Mouse (Mus musculus) intestine, embryonic 14.5 days (tissue): ENCODE measurements around the gene Utrn. TPM values are rescaled to one million over a fixed set of nuclear protein-coding genes. Genes with fewer than 3 reads are reported as not detected.

Source experiments
- ATAC-seq: fragments of 200-750 bp; cut with Nextera tagmentation; replicated peaks from 2 replicates; pipeline ENCODE4 v1.8.0; 2017; ENCODE audit warnings: low read depth, moderate number of reproducible peaks, moderate TSS enrichment, moderate library complexity; ENCODE audit not compliant: low FRiP score, low TSS enrichment
- DNase-seq: peaks from one replicate; pipeline ENCODE4 v3.0.0-alpha.2; 2018; ENCODE audit warnings: low spot score
- H3K27ac ChIP-seq: fragments of 300-500 bp; sonication (generic); 2 replicates; pipeline ENCODE4 v1.5.1; 2014; ENCODE audit warnings: low read depth, mild to moderate bottlenecking, control low read depth
- H3K27me3 ChIP-seq: fragments of 300-500 bp; sonication (generic); replicated peaks from 2 replicates; pipeline ENCODE4 v1.6.1; 2014; ENCODE audit warnings: low read length, control low read depth; ENCODE audit not compliant: control insufficient read depth, insufficient read depth
- H3K36me3 ChIP-seq: fragments of 300-500 bp; sonication (generic); 2 replicates; pipeline ENCODE4 v1.6.1; 2014; ENCODE audit warnings: low read length, control low read depth; ENCODE audit not compliant: control insufficient read depth, insufficient read depth
- H3K4me1 ChIP-seq: fragments of 300-500 bp; sonication (generic); replicated peaks from 2 replicates; pipeline ENCODE4 v1.6.1; 2014; ENCODE audit warnings: low read length, control low read depth, mixed read lengths; ENCODE audit not compliant: control insufficient read depth, insufficient read depth
- H3K4me2 ChIP-seq: fragments of 300-500 bp; sonication (generic); 2 replicates; pipeline ENCODE4 v1.6.1; 2014; ENCODE audit warnings: low read length
- H3K4me3 ChIP-seq: fragments of 300-500 bp; sonication (generic); 2 replicates; pipeline ENCODE4 v1.5.1; 2014; ENCODE audit warnings: low read depth, low read length, control low read depth, mixed read lengths
- H3K9ac ChIP-seq: fragments of 300-500 bp; sonication (generic); 2 replicates; pipeline ENCODE4 v1.6.1; 2014; ENCODE audit warnings: mild to moderate bottlenecking, low read length
- H3K9me3 ChIP-seq: fragments of 300-500 bp; sonication (generic); 2 replicates; pipeline ENCODE4 v1.6.1; 2016; ENCODE audit warnings: low read length, control low read depth; ENCODE audit not compliant: control insufficient read depth
- WGBS: fragments of 180-500 bp; shearing (Covaris S2); extraction: QIAGEN DNeasy Blood & Tissue Kit; methylation state at CpG from one replicate; pipeline ENCODE4 v1.1.7; 2014; 5-methylcytosine and 5-hydroxymethylcytosine counted together
- polyA plus RNA-seq: library from polyadenylated mRNA; unstranded; fragments of >200 nt; fragmentation: Nextera tagmentation; extraction: Ambion mirVana; gene quantifications from 2 replicates; pipeline ENCODE4 v1.2.1, GENCODE M21; 2014

Utrn gene
- 55.1 and 55.5 TPM in 2 replicates for polyA plus RNA-seq

DNA sequence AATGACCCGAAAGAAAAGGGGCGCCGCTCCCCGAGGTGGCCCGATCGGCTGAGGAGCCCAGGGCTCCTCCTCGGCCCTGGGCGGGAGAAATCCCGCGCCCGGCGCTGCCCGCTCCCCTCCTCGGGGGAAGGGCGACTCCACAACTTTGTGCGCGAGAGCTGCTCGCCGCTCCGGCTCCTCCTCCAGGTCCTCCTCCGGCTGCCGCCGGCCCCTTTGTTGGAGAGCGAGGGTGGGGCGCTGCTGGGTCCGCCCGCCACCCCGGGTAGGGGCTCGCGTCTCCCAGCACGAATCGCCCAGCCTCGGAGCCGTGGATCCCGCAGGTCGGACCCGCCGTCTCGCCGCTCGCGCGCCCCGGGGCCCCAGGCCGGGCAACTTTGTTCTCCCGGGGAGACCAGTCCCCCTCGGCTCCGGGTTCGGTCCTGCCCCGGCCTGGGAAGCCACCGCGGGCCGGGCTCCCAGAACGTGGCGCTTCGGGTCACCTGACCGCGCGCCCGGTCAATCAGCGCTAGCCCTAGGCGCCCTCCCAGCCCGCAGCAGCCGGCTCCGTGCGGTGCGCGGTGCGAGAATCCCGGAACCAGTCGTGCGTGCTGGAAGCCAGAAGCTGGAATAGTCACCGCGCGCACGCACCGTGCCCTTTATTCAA lies at the start of gene Utrn:
Gene Utrn (minus strand): TSS at position 337 of the 643 bp plus-strand sequence.
- Histone ChIP-seq H3K27me3 (no peaks in the 10 kb centered on the region), H3K36me3 (no peaks in the 10 kb centered on the region), H3K9me3 (no peaks in the 10 kb centered on the region), H3K4me2 (peak within 1 kb of the TSS; percentile 85), H3K4me1 (peaks cover 21% of the 10 kb centered on the region), H3K27ac (peak within 1 kb of the TSS; percentile 81), H3K9ac (peak within 1 kb of the TSS; percentile 82), H3K4me3 (peak within 1 kb of the TSS; percentile 83)
- DNase-seq (peak; percentile 91), ATAC-seq (peak; percentile 90)
- under 1% methylated on average over 74 of the region's 77 CpGs for WGBS

DNA sequence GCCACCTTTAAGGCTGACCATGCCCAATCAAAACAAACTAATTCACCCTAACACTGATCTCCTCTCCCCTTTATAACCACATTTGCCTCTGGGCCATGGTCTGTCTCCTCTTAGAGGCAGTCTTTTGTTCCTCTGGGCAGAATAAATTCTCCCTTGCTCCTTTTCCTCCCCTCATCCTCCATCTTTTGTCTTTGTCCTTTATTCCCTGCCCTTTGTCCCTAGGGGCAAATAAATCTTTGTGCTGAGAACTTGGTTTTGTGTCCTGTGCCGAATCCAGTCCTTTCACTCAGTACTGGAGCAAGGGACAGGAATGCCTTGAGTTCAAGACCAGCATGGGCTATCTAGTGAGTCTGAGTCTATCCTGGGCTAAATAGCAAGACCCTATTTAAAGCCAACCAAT lies 48.5 kb upstream of the Utrn start:
- Histone ChIP-seq H3K9me3 (no peaks in the 10 kb centered on the region), H3K4me3 (no peak overlapping the region), H3K4me1 (no peaks in the 10 kb centered on the region), H3K27me3 (no peaks in the 10 kb centered on the region), H3K36me3 (no peaks in the 10 kb centered on the region), H3K4me2 (no peak overlapping the region), H3K27ac (no peak overlapping the region), H3K9ac (no peak overlapping the region)
- WGBS = 70% methylated on average over 1 of the region's 1 CpGs
- no peak for DNase-seq
- no peak for ATAC-seq

DNA sequence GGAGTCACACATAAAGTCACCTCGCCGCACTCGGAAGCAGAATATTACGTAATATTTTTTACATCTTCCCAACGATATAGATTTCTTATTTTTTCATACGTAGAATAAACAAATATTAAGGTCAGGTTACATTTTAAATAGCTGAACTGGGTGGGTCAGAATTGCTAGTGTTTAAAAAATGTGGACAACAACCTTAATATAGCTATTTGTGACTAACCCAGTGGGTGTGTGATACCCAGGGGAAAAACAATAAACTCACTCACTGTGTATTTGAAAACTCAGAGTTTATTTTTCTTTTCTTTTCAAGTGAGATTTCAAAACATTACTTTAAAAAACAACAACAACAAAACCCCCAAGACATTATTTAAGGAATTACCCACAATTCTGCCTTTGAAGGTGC lies 47.2 kb upstream of the Utrn start:
- WGBS = 83% methylated on average over 6 of the region's 6 CpGs
- Histone ChIP-seq H3K9me3 (no peaks in the 10 kb centered on the region), H3K4me3 (no peak overlapping the region), H3K27ac (no peak overlapping the region), H3K4me1 (no peaks in the 10 kb centered on the region), H3K9ac (no peak overlapping the region), H3K36me3 (no peaks in the 10 kb centered on the region), H3K27me3 (no peaks in the 10 kb centered on the region), H3K4me2 (no peak overlapping the region)
- ATAC-seq (no peak), DNase-seq (no peak)

- H3K9ac ChIP-seq = no peak overlapping the region
- DNase-seq (peak; percentile 47), ATAC-seq (no peak)
- H3K4me2 ChIP-seq = no peak overlapping the region
- 34% methylated on average over 7 of the region's 7 CpGs for WGBS
- H3K27ac ChIP-seq = no peak overlapping the region
- no peak overlapping the region for H3K4me3 ChIP-seq
- no peaks in the 10 kb centered on the region for H3K4me1 ChIP-seq
- no peaks in the 10 kb centered on the region for H3K27me3 ChIP-seq
- H3K9me3 ChIP-seq = no peaks in the 10 kb centered on the region
- H3K36me3 ChIP-seq = no peaks in the 10 kb centered on the region
Measured at GRCm38 (mm10) chr10:12915826-12916225, 46.7 kb upstream of the Utrn start.

DNA sequence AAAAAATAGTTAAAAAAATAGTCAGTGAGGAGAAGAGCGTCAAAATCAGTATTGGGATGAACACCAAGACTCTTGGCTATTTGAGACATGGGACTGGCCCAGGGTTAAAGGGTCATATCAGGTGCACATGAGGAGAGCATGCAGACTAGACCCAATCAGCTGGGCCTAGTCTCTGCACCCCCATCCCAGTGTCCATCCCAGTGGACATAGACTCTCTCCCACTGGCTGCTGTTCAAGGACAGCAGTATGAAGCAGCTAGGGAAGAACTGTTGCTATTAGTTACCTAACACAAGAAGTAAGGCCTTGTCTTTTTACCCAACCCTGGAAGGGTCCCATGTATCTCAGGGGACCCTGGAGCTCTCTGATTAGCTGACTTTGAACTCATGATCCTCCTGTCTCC lies 45.0 kb upstream of the Utrn start:
- H3K4me2 ChIP-seq = no peak overlapping the region
- H3K9me3 ChIP-seq = no peaks in the 10 kb centered on the region
- H3K36me3 ChIP-seq = no peaks in the 10 kb centered on the region
- no peak overlapping the region for H3K4me3 ChIP-seq
- no peak overlapping the region for H3K9ac ChIP-seq
- H3K27ac ChIP-seq = no peak overlapping the region
- ATAC-seq (no peak), DNase-seq (no peak)
- no peaks in the 10 kb centered on the region for H3K4me1 ChIP-seq
- WGBS = 94% methylated on average over 1 of the region's 1 CpGs
- no peaks in the 10 kb centered on the region for H3K27me3 ChIP-seq

- peak overlapping the region; percentile 36 for H3K4me2 ChIP-seq
Measured at GRCm38 (mm10) chr10:12911981-12912530, 42.9 kb upstream of the Utrn start.

GRCm38 (mm10) chr10:12911451-12911850 lies 42.3 kb upstream of the Utrn start:
- H3K36me3 ChIP-seq = no peaks in the 10 kb centered on the region
- DNase-seq (no peak), ATAC-seq (no peak)
- WGBS = 87% methylated on average over 13 of the region's 13 CpGs
- no peaks in the 10 kb centered on the region for H3K27me3 ChIP-seq
- no peak overlapping the region for H3K9ac ChIP-seq
- 0 out of 2 replicates have a peak overlapping the region, but pooled peaks have one; percentile 33 for H3K27ac ChIP-seq
- H3K4me2 ChIP-seq = peak overlapping the region; percentile 36
- no peaks in the 10 kb centered on the region for H3K4me1 ChIP-seq
- H3K4me3 ChIP-seq = no peak overlapping the region
- no peaks in the 10 kb centered on the region for H3K9me3 ChIP-seq

More at GRCm38 (mm10) chr10:12911981-12912530, 42.9 kb upstream of the Utrn start:
- Histone ChIP-seq H3K4me3 (no peak overlapping the region), H3K27ac (0 out of 2 replicates have a peak overlapping the region, but pooled peaks have one; percentile 33), H3K9ac (0 out of 2 replicates have a peak overlapping the region, but pooled peaks have one; percentile 16), H3K27me3 (no peaks in the 10 kb centered on the region), H3K36me3 (no peaks in the 10 kb centered on the region), H3K4me1 (no peaks in the 10 kb centered on the region), H3K9me3 (no peaks in the 10 kb centered on the region)
- 38% methylated on average over 11 of the region's 11 CpGs for WGBS
- ATAC-seq = no peak
- peak; percentile 56 for DNase-seq

GRCm38 (mm10) chr10:12909891-12910290 lies 40.7 kb upstream of the Utrn start:
- H3K9me3 ChIP-seq = no peaks in the 10 kb centered on the region
- ATAC-seq = no peak
- H3K27me3 ChIP-seq = no peaks in the 10 kb centered on the region
- no peak overlapping the region for H3K4me2 ChIP-seq
- H3K9ac ChIP-seq = no peak overlapping the region
- no peak overlapping the region for H3K27ac ChIP-seq
- no peaks in the 10 kb centered on the region for H3K36me3 ChIP-seq
- DNase-seq = peak; percentile 34
- no peaks in the 10 kb centered on the region for H3K4me1 ChIP-seq
- WGBS = 89% methylated on average over 2 of the region's 2 CpGs
- H3K4me3 ChIP-seq = no peak overlapping the region

DNA sequence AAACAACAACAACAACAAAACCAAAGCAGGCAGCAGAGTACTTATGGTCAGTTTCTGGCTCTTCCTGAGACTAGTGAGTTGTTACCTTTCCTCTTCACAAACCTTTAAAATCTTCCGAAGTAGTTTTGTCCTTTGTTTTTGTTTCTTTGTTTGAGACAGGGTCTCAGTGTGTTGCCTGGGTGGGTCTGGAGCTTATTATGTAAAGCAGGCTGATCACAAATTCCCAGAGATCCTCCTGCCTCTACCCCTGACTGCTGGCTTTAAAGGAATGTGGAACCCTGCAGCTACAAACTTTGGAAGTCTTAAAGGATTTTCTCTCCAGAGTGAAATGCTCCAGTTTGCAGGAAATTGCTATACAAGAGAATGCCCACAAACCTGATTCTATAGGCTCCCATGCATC lies 40.0 kb upstream of the Utrn start:
- DNase-seq (no peak), ATAC-seq (no peak)
- H3K27me3 ChIP-seq = no peaks in the 10 kb centered on the region
- 70% methylated on average over 1 of the region's 1 CpGs for WGBS
- no peaks in the 10 kb centered on the region for H3K4me1 ChIP-seq
- no peaks in the 10 kb centered on the region for H3K9me3 ChIP-seq
- H3K4me2 ChIP-seq = no peak overlapping the region
- H3K36me3 ChIP-seq = no peaks in the 10 kb centered on the region
- H3K4me3 ChIP-seq = no peak overlapping the region
- no peak overlapping the region for H3K27ac ChIP-seq
- no peak overlapping the region for H3K9ac ChIP-seq
